Mouse (Mus musculus) gastrocnemius, postnatal 36 days (tissue): Measurements from ENCODE around the gene Mcee. TPM values are rescaled to one million over a fixed set of nuclear protein-coding genes. Genes with fewer than 3 reads are reported as not detected.

Experiments used
- DNase-seq, 2 experiments: peaks; one replicate each; pipeline ENCODE4 v3.0.0; 2022
- intact Hi-C: fragments of 180-260 bp; cut with DNase I; formaldehyde crosslinking; loops from one replicate; pipeline ENCODE4 v1.15.1; 2025
- long read RNA-seq, 2 experiments: library from polyadenylated mRNA; stranded (forward); transcript quantifications; one replicate each; pipeline ENCODE4 v2.0.0; 2021
- total RNA-seq, 2 experiments: library from RNA; stranded (reverse); gene quantifications; 2 replicates each; pipeline ENCODE4 v1.2.3; 2021

Gene Mcee
- 10 to 100 TPM; 86.3 to 99.6 TPM for total RNA-seq
- long read RNA-seq, experiment 1, transcript Mcee-201 (3 exons, 828 nt): major isoform, 82 of 1,038 reads
- long read RNA-seq, experiment 1, transcript Mcee-204 (2 exons, 391 nt): minor isoform, 34 of 1,038 reads
- long read RNA-seq, experiment 1, transcript Mcee-203 (3 exons, 532 nt): minor isoform, 23 of 1,038 reads
- long read RNA-seq, experiment 1, partial matches to known transcripts: 893 of 1,038 reads
- long read RNA-seq, experiment 1, other reads (novel, unspliced or antisense): 6 of 1,038 reads
- long read RNA-seq, experiment 2, transcript Mcee-201 (3 exons, 828 nt): major isoform, 126 of 1,362 reads
- long read RNA-seq, experiment 2, transcript Mcee-204 (2 exons, 391 nt): minor isoform, 46 of 1,362 reads
- long read RNA-seq, experiment 2, transcript Mcee-203 (3 exons, 532 nt): minor isoform, 45 of 1,362 reads
- long read RNA-seq, experiment 2, partial matches to known transcripts: 1,135 of 1,362 reads
- long read RNA-seq, experiment 2, other reads (novel, unspliced or antisense): 9 of 1,362 reads

GRCm38 (mm10) chr7:64392122-64392818, at the start of gene Mcee, which contains the start of gene Mphosph10:
Gene Mcee, plus strand, starts transcription at chr7:64392607.
Gene Mphosph10, minus strand, starts transcription at chr7:64392268.
- intact Hi-C loops: loop anchor here (5.0 kb wide), 1 partner anchor 455 kb away; the partner anchor contains the start of gene Klf13
- DNase-seq: peak; percentile 97

GRCm38 (mm10) chr7:64347813-64348212, 44.6 kb upstream of the Mcee start:
- intact Hi-C loops: no loop called here
- DNase-seq: no peak

- no peak for DNase-seq
- intact Hi-C loops: no loop called here
Measured at GRCm38 (mm10) chr7:64349147-64349861, 43.1 kb upstream of the Mcee start.

GRCm38 (mm10) chr7:64351087-64351486, 41.3 kb upstream of the Mcee start:
- intact Hi-C loops: no loop called here
- peak in 1 of 2 experiments; percentile 25 for DNase-seq

GRCm38 (mm10) chr7:64354206-64354605, 38.2 kb upstream of the Mcee start:
- intact Hi-C loops: no loop called here
- DNase-seq: no peak

GRCm38 (mm10) chr7:64356661-64357060, 35.7 kb upstream of the Mcee start:
- intact Hi-C loops: no loop called here
- DNase-seq: no peak

- intact Hi-C loops: no loop called here
- no peak for DNase-seq
Measured at GRCm38 (mm10) chr7:64357405-64357804, 35.0 kb upstream of the Mcee start.

GRCm38 (mm10) chr7:64358666-64359065, 33.7 kb upstream of the Mcee start:
- DNase-seq: no peak
- intact Hi-C loops: no loop called here

- intact Hi-C loops: no loop called here
Measured at GRCm38 (mm10) chr7:64359943-64360585, 32.3 kb upstream of the Mcee start.

GRCm38 (mm10) chr7:64360586-64360945, 31.8 kb upstream of the Mcee start:
- no peak for DNase-seq

More at GRCm38 (mm10) chr7:64359943-64360585, 32.3 kb upstream of the Mcee start:
- DNase-seq: no peak

GRCm38 (mm10) chr7:64365863-64366262, 26.5 kb upstream of the Mcee start:
- intact Hi-C loops: no loop called here
- DNase-seq: no peak

More at GRCm38 (mm10) chr7:64360586-64360945, 31.8 kb upstream of the Mcee start:
- intact Hi-C loops: no loop called here

GRCm38 (mm10) chr7:64369841-64370240, 22.6 kb upstream of the Mcee start:
- no peak for DNase-seq
- intact Hi-C loops: loop anchor here (5.0 kb wide), 1 partner anchor 43 kb away; no protein-coding TSS in a partner anchor

- intact Hi-C loops: loop anchor here (5.0 kb wide), 1 partner anchor 45 kb away; no protein-coding TSS in a partner anchor
- no peak for DNase-seq
Measured at GRCm38 (mm10) chr7:64371940-64372878, 20.2 kb upstream of the Mcee start.

- no peak for DNase-seq
- intact Hi-C loops: loop anchor here (5.0 kb wide), 1 partner anchor 46 kb away; no protein-coding TSS in a partner anchor
Measured at GRCm38 (mm10) chr7:64373147-64373829, 19.1 kb upstream of the Mcee start.

- intact Hi-C loops: loop anchor here (5.0 kb wide), 1 partner anchor 47 kb away; no protein-coding TSS in a partner anchor
- peak; percentile 80 to 89 for DNase-seq
Measured at GRCm38 (mm10) chr7:64373830-64374562, 18.4 kb upstream of the Mcee start, which contains the start of gene Fan1. Gene Fan1, minus strand, starts transcription at chr7:64374095.

- intact Hi-C loops: loop anchor here (5.0 kb wide), 1 partner anchor 454 kb away; the partner anchor contains the start of gene Klf13
- no peak for DNase-seq
Measured at GRCm38 (mm10) chr7:64391479-64391878, 928 bp upstream of the Mcee start.

GRCm38 (mm10) chr7:64392819-64393151, 378 bp downstream of the Mcee start:
- intact Hi-C loops: loop anchor here (5.0 kb wide), 1 partner anchor 455 kb away; the partner anchor contains the start of gene Klf13
- no peak for DNase-seq
